Mouse (Mus musculus): Measurements from ENCODE around the gene Zfp410.
"Not testable (repeated sequence)": the region's sequence is repeated elsewhere in the genome, so short reads cannot be mapped to it uniquely, and the experiment has no call there.

The Zfp410 gene

GRCm38 (mm10) chr12:84316721-84317621 is at the start of gene Zfp410:
TSS of gene Zfp410 (plus strand) at chr12:84316852.
- peak; percentile 28 to 42 for DNase-seq (ENCODE audit: low read depth in 1 of 2, low spot score in 2 of 2)

DNA sequence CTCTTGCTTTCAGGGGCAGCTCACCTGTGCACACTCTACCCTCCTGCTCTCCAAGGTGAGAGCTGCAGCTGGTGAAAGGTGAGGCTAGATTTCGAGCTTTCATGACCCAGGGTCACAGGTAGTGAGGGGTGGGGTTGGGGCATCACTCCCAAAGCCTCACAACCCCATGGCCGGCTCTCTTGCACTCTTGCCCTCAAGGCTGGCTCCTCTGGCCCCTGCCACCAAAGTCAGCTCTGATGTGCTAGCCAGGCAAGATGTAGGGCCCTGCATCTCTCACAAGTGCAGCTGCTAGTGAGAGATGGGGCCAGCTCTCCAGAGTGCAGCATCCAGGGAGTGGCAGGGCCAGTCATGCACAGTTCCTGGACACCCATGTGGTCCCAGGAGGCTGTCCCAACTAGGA is 49.4 kb upstream of the Zfp410 start:
- no peak for DNase-seq (ENCODE audit: low read depth in 1 of 2, low spot score in 2 of 2)

- DNase-seq (ENCODE audit: low read depth in 1 of 2, low spot score in 2 of 2) = no peak
Measured at GRCm38 (mm10) chr12:84273366-84273765, 43.3 kb upstream of the Zfp410 start.

GRCm38 (mm10) chr12:84275288-84275687 is 41.4 kb upstream of the Zfp410 start:
- peak; percentile 52 to 57 for DNase-seq (ENCODE audit: low read depth in 1 of 2, low spot score in 2 of 2)

DNA sequence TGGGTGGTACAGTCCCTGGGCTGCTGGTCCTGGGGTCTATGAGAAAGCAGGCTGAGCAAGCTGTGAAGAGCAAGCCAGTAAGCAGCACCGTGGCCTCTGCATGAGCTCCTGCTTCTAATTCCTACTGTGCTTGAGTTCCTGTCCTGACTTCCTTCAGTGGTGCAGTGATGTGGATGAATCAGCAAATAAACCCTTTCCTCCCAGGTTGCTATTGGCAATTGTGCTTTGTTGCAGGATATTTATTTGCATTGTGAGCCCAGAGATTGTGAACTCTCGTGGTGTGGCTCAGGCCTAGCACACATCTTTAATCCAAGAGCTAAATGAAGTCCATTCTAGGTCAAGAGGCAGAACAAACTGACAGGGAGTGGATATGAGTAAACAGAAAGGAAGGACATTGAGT is 40.4 kb upstream of the Zfp410 start:
- DNase-seq (ENCODE audit: low read depth in 1 of 2, low spot score in 2 of 2) = no peak

GRCm38 (mm10) chr12:84276799-84277198 is 39.9 kb upstream of the Zfp410 start:
- no peak for DNase-seq (ENCODE audit: low read depth in 1 of 2, low spot score in 2 of 2)

DNA sequence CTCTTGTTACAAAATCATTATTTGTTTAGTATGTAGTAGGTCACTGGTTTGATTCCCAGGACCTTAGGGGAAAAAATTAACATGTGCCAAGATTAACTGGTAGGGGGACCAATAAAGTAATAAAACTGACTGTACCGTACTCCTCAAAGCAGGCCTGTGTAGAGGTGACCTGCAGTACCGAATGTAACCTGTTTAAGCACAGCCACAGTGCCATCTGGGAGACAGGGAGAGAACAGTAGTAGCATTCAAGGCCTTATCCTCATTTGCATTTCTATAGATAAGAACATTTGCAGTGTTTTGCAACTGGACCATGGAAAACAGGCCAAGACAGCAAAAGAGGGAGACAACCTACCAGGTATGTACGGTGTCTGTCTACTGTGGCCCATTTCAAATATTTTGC is 38.8 kb upstream of the Zfp410 start:
- no peak for DNase-seq (ENCODE audit: low read depth in 1 of 2, low spot score in 2 of 2)

DNA sequence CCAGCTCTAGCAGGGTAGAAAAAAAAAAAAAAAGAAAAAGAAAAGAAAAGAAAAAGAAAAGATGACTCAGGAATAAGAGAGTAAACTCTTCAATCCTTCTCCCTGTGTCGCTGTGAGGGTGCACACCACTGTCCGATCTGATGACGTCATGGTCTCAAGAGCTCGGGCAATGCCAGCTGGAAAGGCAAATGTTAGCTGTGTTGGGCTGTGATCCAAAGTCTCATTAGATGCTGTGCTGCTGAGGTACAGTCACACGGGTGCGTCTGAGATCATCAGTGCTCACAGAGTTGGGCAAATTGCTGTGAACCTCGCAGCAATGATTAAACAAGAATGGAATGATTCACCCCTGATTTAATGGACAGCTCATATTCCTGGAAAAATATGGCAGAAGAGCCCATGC is 37.8 kb upstream of the Zfp410 start:
- no peak for DNase-seq (ENCODE audit: low read depth in 1 of 2, low spot score in 2 of 2)

DNA sequence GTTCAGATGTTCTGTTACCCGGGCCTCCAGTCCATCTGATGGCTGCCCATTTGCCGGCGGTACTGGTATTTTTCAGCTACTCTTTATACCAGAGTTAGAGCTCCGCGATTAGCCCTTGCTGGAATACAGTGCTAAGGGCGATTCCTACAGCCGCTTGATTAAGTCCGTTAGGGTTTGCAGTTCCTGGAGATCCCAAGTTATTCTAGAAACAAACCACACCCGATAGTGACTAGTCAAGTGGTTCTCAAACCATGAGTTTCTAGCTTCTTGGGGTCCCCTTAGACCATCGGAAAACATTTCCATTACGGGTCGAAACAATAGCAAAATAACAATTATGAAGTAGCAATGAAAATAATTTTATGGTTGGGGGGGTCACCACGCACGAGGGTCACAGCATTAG is 32.3 kb upstream of the Zfp410 start:
- no peak for DNase-seq (ENCODE audit: low read depth in 1 of 2, low spot score in 2 of 2)

DNA sequence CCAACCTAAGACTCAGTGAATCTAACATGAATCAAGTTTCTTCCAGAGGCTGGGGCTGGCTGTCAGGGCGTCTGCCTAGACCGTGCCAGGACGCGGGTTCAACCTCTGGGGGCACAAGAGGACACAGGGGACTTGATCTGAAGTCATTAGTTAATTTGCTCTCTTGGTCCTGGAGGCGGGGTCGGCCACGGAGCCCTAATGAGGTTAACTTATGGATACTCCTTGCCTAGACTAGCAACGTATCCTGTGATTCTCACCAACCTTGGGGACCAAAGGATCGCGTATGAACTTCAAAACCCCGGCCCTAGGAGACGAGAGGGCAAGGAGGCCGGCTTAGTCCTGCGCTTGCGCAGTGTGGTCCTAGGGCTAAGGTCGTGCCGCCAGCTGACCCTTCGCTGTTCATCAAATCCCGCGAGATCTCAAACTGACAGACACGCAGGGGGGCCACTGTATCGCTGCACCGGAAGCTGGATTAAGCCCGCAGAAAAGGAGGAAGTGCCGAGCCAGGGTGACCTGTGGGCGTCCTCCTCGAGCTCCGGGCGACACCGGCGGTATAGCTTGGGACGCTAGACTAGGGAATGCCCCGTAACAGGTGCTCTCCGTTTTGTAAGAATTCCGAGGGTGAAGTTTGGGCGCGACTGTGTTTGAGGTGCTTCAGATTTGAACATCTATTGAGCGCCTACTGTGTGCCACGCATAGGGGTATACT is 31.6 kb upstream of the Zfp410 start, which contains the start of gene Ptgr2:
Gene Ptgr2 (plus strand): TSS at position 348 of the 708 bp plus-strand sequence.
- DNase-seq (ENCODE audit: low read depth in 1 of 2, low spot score in 2 of 2) = peak; percentile 91 to 92

- no peak for DNase-seq (ENCODE audit: low read depth in 1 of 2, low spot score in 2 of 2)
Measured at GRCm38 (mm10) chr12:84285593-84285968, 31.1 kb upstream of the Zfp410 start.

- peak; percentile 35 to 45 for DNase-seq (ENCODE audit: low read depth in 1 of 2, low spot score in 2 of 2)
Measured at GRCm38 (mm10) chr12:84288461-84288860, 28.2 kb upstream of the Zfp410 start.

- no peak for DNase-seq (ENCODE audit: low read depth in 1 of 2, low spot score in 2 of 2)
Measured at GRCm38 (mm10) chr12:84297851-84298250, 18.8 kb upstream of the Zfp410 start.

DNA sequence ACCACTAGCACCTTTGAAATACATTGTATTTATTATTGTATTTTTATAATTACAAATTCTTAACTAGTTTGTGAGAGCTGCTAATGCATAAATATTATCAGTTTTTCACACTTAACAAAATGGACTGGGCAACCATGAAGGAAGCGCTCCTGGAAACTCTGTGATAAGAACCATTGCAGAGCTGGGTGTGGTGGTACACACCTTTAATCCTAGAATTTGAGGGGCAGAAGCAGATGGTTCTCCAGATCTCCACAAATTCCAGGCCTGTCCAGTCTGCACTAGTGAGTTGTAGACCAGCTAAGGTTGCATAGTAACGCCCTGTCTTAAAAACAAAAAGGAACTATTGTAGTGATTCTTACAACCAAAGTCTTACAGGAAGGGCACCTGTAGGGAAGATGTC is 17.4 kb upstream of the Zfp410 start:
- DNase-seq (ENCODE audit: low read depth in 1 of 2, low spot score in 2 of 2) = no peak

DNA sequence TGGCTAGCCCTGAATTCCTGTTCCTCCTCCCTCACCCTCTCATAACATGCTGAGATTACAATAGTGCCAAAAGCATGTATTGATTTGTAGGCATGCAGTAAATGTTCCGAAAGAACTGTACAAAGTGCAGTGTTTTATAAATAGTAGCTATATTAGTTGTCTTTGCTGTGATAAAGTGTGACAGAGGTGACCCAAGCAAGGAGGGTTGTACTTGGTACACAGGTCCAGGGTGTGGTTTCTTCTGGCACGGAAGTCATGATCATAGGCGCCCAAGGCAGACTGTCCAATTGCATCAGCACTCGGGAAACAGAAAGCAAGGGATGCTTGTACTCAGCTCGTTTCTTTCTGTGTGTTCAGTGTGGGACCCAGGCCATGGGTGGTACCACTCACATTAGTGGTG is 12.6 kb upstream of the Zfp410 start:
- no peak for DNase-seq (ENCODE audit: low read depth in 1 of 2, low spot score in 2 of 2)

- DNase-seq (ENCODE audit: low read depth in 1 of 2, low spot score in 2 of 2) = no peak
Measured at GRCm38 (mm10) chr12:84304554-84304953, 12.1 kb upstream of the Zfp410 start.

GRCm38 (mm10) chr12:84311306-84311705 is 5.3 kb upstream of the Zfp410 start:
- no peak for DNase-seq (ENCODE audit: low read depth in 1 of 2, low spot score in 2 of 2)

DNA sequence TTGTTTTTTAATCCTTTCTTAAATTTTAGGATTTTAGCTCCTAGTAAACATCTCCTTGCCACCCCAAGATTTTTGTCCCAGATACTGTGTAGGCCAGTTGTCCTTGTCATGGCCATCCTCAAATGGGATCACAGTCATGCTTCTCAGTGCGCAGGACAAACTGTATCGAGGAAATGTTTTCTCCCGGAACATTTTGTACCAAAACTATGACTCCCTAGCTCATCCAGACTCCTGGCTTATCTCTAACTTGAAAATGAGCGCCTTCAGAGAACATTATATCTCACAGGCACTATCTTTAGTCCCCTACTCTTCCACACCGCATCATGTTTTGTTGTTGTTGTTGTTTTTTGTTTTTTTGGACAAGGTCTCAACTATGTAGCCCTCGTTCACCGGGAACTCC is 646 bp upstream of the Zfp410 start:
- no peak for DNase-seq (ENCODE audit: low read depth in 1 of 2, low spot score in 2 of 2)

GRCm38 (mm10) chr12:84327111-84327512 is 10.5 kb downstream of the Zfp410 start:
- DNase-seq (ENCODE audit: low read depth in 1 of 2, low spot score in 2 of 2) = no peak

- peak in 1 of 2 experiments; percentile 7 for DNase-seq (ENCODE audit: low read depth in 1 of 2, low spot score in 2 of 2)
Measured at GRCm38 (mm10) chr12:84336963-84337625, 20.4 kb downstream of the Zfp410 start.

GRCm38 (mm10) chr12:84347192-84347591 is 30.5 kb downstream of the Zfp410 start:
- no peak for DNase-seq (ENCODE audit: low read depth in 1 of 2, low spot score in 2 of 2)

DNA sequence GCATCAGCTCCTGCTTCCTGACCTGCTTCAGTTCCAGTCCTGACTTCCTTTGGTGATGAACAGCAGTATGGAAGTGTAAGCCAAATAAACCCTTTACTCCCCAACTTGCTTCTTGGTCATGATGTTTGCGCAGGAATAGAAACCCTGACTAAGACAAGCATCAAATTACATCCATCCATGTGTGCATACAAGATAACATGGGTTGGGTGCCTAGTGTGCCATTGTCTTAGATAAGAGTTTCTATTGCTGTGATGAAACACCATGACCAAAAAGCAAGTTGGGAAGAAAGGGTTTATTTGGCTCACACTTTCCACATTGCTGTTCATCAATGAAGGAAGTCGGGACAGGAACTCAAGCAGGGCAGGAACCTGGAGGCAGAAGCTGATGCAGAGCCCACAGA is 42.0 kb downstream of the Zfp410 start:
- DNase-seq (ENCODE audit: low read depth in 1 of 2, low spot score in 2 of 2) = not testable (repeated sequence)
